Mouse (Mus musculus) liver, embryonic 15.5 days (tissue): ENCODE measurements around the gene Gm10961. TPM values are rescaled to one million over a fixed set of nuclear protein-coding genes. Genes with fewer than 3 reads are reported as not detected.
"Not testable (repeated sequence)": the region's sequence is repeated elsewhere in the genome, so short reads cannot be mapped to it uniquely, and the experiment has no call there.

Source experiments
- ATAC-seq: fragments of 200-750 bp; cut with Nextera tagmentation; 2 replicates; pipeline ENCODE4 v1.8.0; 2017; ENCODE audit warnings: moderate number of reproducible peaks, mild to moderate bottlenecking, moderate library complexity; ENCODE audit not compliant: insufficient read depth
- H3K27ac ChIP-seq: fragments of 300-500 bp; sonication (generic); replicated peaks from 2 replicates; pipeline ENCODE4 v1.5.1; 2015; ENCODE audit warnings: mild to moderate bottlenecking, inconsistent platforms
- H3K27me3 ChIP-seq: fragments of 300-500 bp; sonication (generic); 2 replicates; pipeline ENCODE4 v1.6.1; 2015; ENCODE audit warnings: mild to moderate bottlenecking, inconsistent platforms
- H3K36me3 ChIP-seq: fragments of 300-500 bp; sonication (generic); replicated peaks from 2 replicates; pipeline ENCODE4 v1.6.1; 2015; ENCODE audit warnings: moderate library complexity, mild to moderate bottlenecking, inconsistent platforms
- H3K4me1 ChIP-seq: fragments of 300-500 bp; sonication (generic); replicated peaks from 2 replicates; pipeline ENCODE4 v1.6.1; 2015; ENCODE audit warnings: inconsistent platforms
- H3K4me2 ChIP-seq: fragments of 300-500 bp; sonication (generic); 2 replicates; pipeline ENCODE4 v1.6.1; 2015; ENCODE audit warnings: moderate library complexity, mild to moderate bottlenecking, inconsistent platforms
- H3K4me3 ChIP-seq: fragments of 300-500 bp; sonication (generic); replicated peaks from 2 replicates; pipeline ENCODE4 v1.5.1; 2015; ENCODE audit warnings: mild to moderate bottlenecking, inconsistent platforms
- H3K9ac ChIP-seq: fragments of 300-500 bp; sonication (generic); 2 replicates; pipeline ENCODE4 v1.6.1; 2015; ENCODE audit warnings: moderate library complexity, mild to moderate bottlenecking, inconsistent platforms
- H3K9me3 ChIP-seq: fragments of 300-500 bp; sonication (generic); replicated peaks from 2 replicates; pipeline ENCODE4 v1.6.1; 2016; ENCODE audit warnings: inconsistent platforms
- WGBS: fragments of 180-500 bp; shearing (Covaris S2); methylation state at CpG from one replicate; pipeline ENCODE4 v1.1.7; 2015; ENCODE audit warnings: mixed read lengths; ENCODE audit not compliant: insufficient replicate concordance; 5-methylcytosine and 5-hydroxymethylcytosine counted together
- polyA plus RNA-seq: library from polyadenylated mRNA; unstranded; fragments of >200 nt; fragmentation: Nextera tagmentation; extraction: Ambion mirVana; gene quantifications from 2 replicates; pipeline ENCODE4 v1.2.1, GENCODE M21; 2015

The Gm10961 gene
- polyA plus RNA-seq, 1 experiment from 2014 or later: not detected

- WGBS: 68% methylated on average over 9 of the region's 9 CpGs
- no peak overlapping the region for H3K4me3 ChIP-seq
- H3K4me1 ChIP-seq: peaks cover 20% of the 10 kb centered on the region
- H3K27me3 ChIP-seq: no peaks in the 10 kb centered on the region
- no peak overlapping the region for H3K4me2 ChIP-seq
- no peak overlapping the region for H3K9ac ChIP-seq
- no peaks in the 10 kb centered on the region for H3K9me3 ChIP-seq
- H3K27ac ChIP-seq: no peak overlapping the region
- no peaks in the 10 kb centered on the region for H3K36me3 ChIP-seq
- no peak for ATAC-seq
Observed at GRCm38 (mm10) chr3:107633906-107634305, 2.8 kb downstream of the Gm10961 start.

- Histone ChIP-seq H3K4me3 (no peak overlapping the region), H3K27me3 (no peaks in the 10 kb centered on the region), H3K27ac (no peak overlapping the region), H3K9me3 (no peaks in the 10 kb centered on the region), H3K9ac (no peak overlapping the region), H3K4me1 (peaks cover 11% of the 10 kb centered on the region), H3K4me2 (no peak overlapping the region), H3K36me3 (no peaks in the 10 kb centered on the region)
- ATAC-seq: no peak
- WGBS: 45% methylated on average over 8 of the region's 8 CpGs
Observed at GRCm38 (mm10) chr3:107635836-107636235, 4.7 kb downstream of the Gm10961 start.

- Histone ChIP-seq H3K27me3 (no peaks in the 10 kb centered on the region), H3K4me2 (no peak overlapping the region), H3K27ac (no peak overlapping the region), H3K9me3 (no peaks in the 10 kb centered on the region), H3K4me3 (no peak overlapping the region), H3K36me3 (no peaks in the 10 kb centered on the region), H3K9ac (no peak overlapping the region), H3K4me1 (peaks cover 7% of the 10 kb centered on the region)
- no peak for ATAC-seq
- WGBS: 54% methylated on average over 3 of the region's 3 CpGs
Observed at GRCm38 (mm10) chr3:107636236-107636635, 5.1 kb downstream of the Gm10961 start.

DNA sequence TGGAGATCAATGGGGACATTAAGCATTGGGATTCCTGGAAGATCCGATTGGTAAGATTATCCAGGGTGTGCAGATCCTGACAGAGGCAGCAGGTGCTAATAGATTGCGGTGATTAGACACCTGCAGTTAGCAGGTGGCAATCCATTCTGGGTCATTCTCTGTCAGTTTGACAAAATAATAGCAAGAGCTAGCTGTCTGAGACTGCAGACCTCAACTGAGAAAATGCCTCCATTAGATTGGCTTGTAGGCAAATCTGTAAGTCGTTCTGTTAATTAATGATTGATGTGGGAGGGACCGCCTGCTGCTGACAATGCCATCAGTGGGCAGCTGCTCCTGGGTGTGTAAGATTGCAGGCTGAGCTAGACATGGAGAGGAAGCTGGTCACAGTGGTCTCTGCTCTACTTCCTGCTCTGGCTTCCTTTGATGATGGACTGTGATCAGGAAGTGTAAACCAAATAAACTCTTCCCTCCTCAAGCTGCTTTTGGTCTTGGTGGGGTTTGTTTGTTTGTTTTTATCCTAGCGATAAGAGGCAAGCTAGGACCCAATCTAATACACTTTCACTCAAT is 6.6 kb downstream of the Gm10961 start:
- Histone ChIP-seq H3K36me3 (no peaks in the 10 kb centered on the region), H3K4me2 (no peak overlapping the region), H3K4me3 (no peak overlapping the region), H3K9ac (no peak overlapping the region), H3K4me1 (no peaks in the 10 kb centered on the region), H3K27me3 (no peaks in the 10 kb centered on the region), H3K9me3 (no peaks in the 10 kb centered on the region), H3K27ac (no peak overlapping the region)
- ATAC-seq: no peak
- 39% methylated on average over 5 of the region's 5 CpGs for WGBS

- Histone ChIP-seq H3K9me3 (no peaks in the 10 kb centered on the region), H3K4me1 (no peaks in the 10 kb centered on the region), H3K27me3 (no peaks in the 10 kb centered on the region), H3K4me2 (no peak overlapping the region), H3K27ac (no peak overlapping the region), H3K9ac (no peak overlapping the region), H3K4me3 (no peak overlapping the region), H3K36me3 (no peaks in the 10 kb centered on the region)
- no peak for ATAC-seq
- WGBS: 75% methylated on average over 3 of the region's 3 CpGs
Observed at GRCm38 (mm10) chr3:107646947-107647346, 15.8 kb downstream of the Gm10961 start.

DNA sequence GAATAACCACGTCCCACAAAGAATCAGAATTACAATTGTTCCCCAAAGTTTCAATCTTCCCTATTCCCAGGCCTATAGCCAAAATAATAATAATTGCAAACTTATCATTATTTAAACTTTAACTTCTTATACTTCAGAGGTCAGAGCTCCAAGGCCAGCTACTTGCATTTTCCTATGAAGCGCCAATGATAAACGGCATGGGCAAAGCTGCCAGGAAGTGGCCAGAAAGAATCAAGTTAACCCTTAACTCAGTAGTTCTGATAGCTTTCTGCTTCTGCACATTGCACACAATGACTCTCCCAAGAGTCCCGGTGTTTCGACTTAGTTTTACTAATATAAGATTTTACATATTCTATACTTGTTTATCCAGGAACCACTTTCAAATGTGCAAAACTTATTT is 19.2 kb downstream of the Gm10961 start:
- H3K9ac ChIP-seq, H3K27me3 ChIP-seq, H3K4me3 ChIP-seq, H3K4me1 ChIP-seq, ATAC-seq, H3K9me3 ChIP-seq, H3K36me3 ChIP-seq, H3K27ac ChIP-seq, H3K4me2 ChIP-seq: not testable (repeated sequence)
- 47% methylated on average over 5 of the region's 5 CpGs for WGBS

- 78% methylated on average over 3 of the region's 3 CpGs for WGBS
- Histone ChIP-seq H3K9me3 (no peaks in the 10 kb centered on the region), H3K4me1 (no peaks in the 10 kb centered on the region), H3K27me3 (no peaks in the 10 kb centered on the region), H3K9ac (no peak overlapping the region), H3K4me3 (no peak overlapping the region), H3K27ac (no peak overlapping the region), H3K36me3 (no peaks in the 10 kb centered on the region), H3K4me2 (no peak overlapping the region)
- no peak for ATAC-seq
Observed at GRCm38 (mm10) chr3:107652968-107653367, 21.8 kb downstream of the Gm10961 start.

DNA sequence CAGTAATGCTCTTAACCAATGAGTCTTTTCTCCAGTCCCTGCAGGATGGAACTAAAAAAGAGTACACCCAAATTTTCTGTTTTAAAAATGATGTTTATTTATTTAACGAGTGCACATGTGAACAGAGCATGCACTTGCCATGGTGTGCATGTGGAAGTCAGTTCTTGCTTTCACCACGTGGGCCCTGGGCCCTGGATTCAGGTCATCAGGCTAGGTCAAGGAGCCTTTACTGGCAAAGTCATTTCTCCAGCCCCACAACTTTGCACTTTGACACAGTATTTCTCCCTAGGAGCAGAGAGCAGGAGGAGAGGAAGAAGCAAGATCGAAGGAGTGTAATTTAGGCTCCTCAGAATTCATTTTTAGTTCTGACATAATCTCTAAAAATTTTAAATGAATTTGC is 23.7 kb downstream of the Gm10961 start:
- no peak for ATAC-seq
- Histone ChIP-seq H3K4me2 (no peak overlapping the region), H3K4me3 (no peak overlapping the region), H3K9me3 (no peaks in the 10 kb centered on the region), H3K4me1 (no peaks in the 10 kb centered on the region), H3K27me3 (no peaks in the 10 kb centered on the region), H3K9ac (no peak overlapping the region), H3K27ac (no peak overlapping the region), H3K36me3 (0 out of 2 replicates have a peak, but pooled peaks cover 8% of the 10 kb centered on the region)
- 64% methylated on average over 3 of the region's 3 CpGs for WGBS

DNA sequence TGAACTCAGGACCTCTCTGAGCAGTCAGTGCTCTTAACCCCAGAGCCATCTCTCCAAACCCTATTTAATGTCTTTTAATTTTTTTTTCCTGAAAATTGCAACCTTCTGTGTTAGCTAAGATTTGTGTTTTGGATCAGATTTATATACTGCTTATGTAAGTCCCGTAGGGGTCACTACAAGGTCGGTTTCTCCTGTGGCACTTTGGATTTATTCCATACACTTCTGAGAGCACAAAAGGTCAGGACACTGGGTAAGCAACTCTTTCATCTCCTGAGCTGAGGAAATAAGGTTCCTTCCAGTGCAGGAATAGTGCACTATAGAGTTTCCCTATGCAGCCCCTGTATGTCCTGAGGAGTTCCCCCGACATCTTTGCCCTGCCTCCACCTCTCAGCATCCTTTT is 24.4 kb downstream of the Gm10961 start:
- Histone ChIP-seq H3K4me3 (no peak overlapping the region), H3K9ac (no peak overlapping the region), H3K27me3 (no peaks in the 10 kb centered on the region), H3K4me1 (no peaks in the 10 kb centered on the region), H3K36me3 (peaks cover 13% of the 10 kb centered on the region; the same call in 1 of the 2 replicates), H3K4me2 (no peak overlapping the region), H3K9me3 (no peaks in the 10 kb centered on the region), H3K27ac (no peak overlapping the region)
- ATAC-seq: no peak
- 76% methylated on average over 3 of the region's 3 CpGs for WGBS

GRCm38 (mm10) chr3:107656151-107656550 is 25.0 kb downstream of the Gm10961 start:
- Histone ChIP-seq H3K4me2 (no peak overlapping the region), H3K9me3 (no peaks in the 10 kb centered on the region), H3K36me3 (peaks cover 19% of the 10 kb centered on the region), H3K4me3 (no peak overlapping the region), H3K27ac (no peak overlapping the region), H3K27me3 (no peaks in the 10 kb centered on the region), H3K4me1 (no peaks in the 10 kb centered on the region), H3K9ac (no peak overlapping the region)
- whole genome bisulfite sequencing: 73% methylated on average over 2 of the region's 2 CpGs
- no peak for ATAC-seq

DNA sequence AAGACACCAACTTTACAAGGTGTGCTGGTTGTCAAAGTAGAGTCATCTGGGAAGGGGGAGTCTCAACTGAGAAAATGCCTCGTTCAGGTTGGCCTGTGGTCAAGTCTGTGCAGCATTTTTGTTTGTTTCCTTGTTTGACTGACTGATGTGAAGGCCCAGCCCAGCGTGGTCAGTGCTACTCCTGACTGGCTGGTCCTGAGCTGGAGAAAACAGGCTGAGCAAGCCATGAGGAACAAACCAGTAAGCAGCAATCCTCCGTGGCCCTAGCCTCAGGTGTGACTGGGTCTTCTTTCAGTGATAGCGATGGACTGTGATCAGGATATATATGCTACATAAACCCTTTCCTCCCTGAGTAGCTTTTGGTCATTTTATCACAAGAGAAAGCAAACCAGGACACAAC is 25.8 kb downstream of the Gm10961 start:
- Histone ChIP-seq H3K9me3 (no peaks in the 10 kb centered on the region), H3K4me2 (no peak overlapping the region), H3K27me3 (no peaks in the 10 kb centered on the region), H3K4me3 (no peak overlapping the region), H3K9ac (no peak overlapping the region), H3K36me3 (peaks cover 24% of the 10 kb centered on the region), H3K27ac (no peak overlapping the region), H3K4me1 (no peaks in the 10 kb centered on the region)
- no peak for ATAC-seq
- 59% methylated on average over 4 of the region's 4 CpGs for WGBS

- WGBS: 80% methylated on average over 1 of the region's 1 CpGs
- no peak for ATAC-seq
- H3K27ac ChIP-seq: no peak overlapping the region
- H3K9ac ChIP-seq: no peak overlapping the region
- no peak overlapping the region for H3K4me2 ChIP-seq
- peaks cover 35% of the 10 kb centered on the region for H3K36me3 ChIP-seq
- no peaks in the 10 kb centered on the region for H3K27me3 ChIP-seq
- H3K4me1 ChIP-seq: no peaks in the 10 kb centered on the region
- H3K4me3 ChIP-seq: no peak overlapping the region
- H3K9me3 ChIP-seq: no peaks in the 10 kb centered on the region
Observed at GRCm38 (mm10) chr3:107659000-107659399, 27.9 kb downstream of the Gm10961 start.
